Mouse (Mus musculus) thymus, adult 2 months (tissue): ENCODE data around the gene Slc4a4. TPM values are rescaled to one million over a fixed set of nuclear protein-coding genes. Genes with fewer than 3 reads are reported as not detected.

ENCODE experiments used
- DNase-seq: peaks from one replicate; pipeline ENCODE4 v3.0.0; 2021
- H3K27ac ChIP-seq: fragments of 200-500 bp; 2 replicates; pipeline ENCODE4 v1.5.1; 2012; ENCODE audit warnings: low read length, control low read depth; ENCODE audit not compliant: control insufficient read depth, insufficient read depth
- H3K27me3 ChIP-seq: fragments of 200-500 bp; 2 replicates; pipeline ENCODE4 v1.6.1; 2012; ENCODE audit warnings: mild to moderate bottlenecking, low read length, moderate library complexity, mixed read lengths; ENCODE audit not compliant: control insufficient read depth, insufficient read depth
- H3K36me3 ChIP-seq: fragments of 200-500 bp; 2 replicates; pipeline ENCODE4 v1.6.1; 2012; ENCODE audit warnings: mild to moderate bottlenecking, low read length, moderate library complexity; ENCODE audit not compliant: control insufficient read depth, insufficient read depth
- H3K4me1 ChIP-seq: fragments of 200-500 bp; replicated peaks from 2 replicates; pipeline ENCODE4 v1.6.1; 2012; ENCODE audit warnings: low read length; ENCODE audit not compliant: control insufficient read depth, insufficient read depth
- H3K4me3 ChIP-seq: fragments of 200-500 bp; 2 replicates; pipeline ENCODE4 v1.5.1; 2012; ENCODE audit warnings: mild to moderate bottlenecking, low read length, control low read depth, moderate library complexity; ENCODE audit not compliant: control insufficient read depth, insufficient read depth
- CTCF ChIP-seq: fragments of 200-500 bp; IDR thresholded peaks from 2 replicates; pipeline ENCODE4 v1.5.1; 2012; ENCODE audit warnings: mild to moderate bottlenecking, control low read depth, low read length, moderate library complexity, borderline replicate concordance; ENCODE audit not compliant: control insufficient read depth, poor library complexity, insufficient read depth; ENCODE audit errors: extremely low read depth
- POLR2A ChIP-seq: fragments of 200-500 bp; IDR thresholded peaks from 2 replicates; pipeline ENCODE4 v1.6.1; 2012; ENCODE audit warnings: mild to moderate bottlenecking, low read length, control low read depth, moderate library complexity; ENCODE audit not compliant: control insufficient read depth, poor library complexity, insufficient read depth; ENCODE audit errors: extremely low read depth
- WGBS: fragments of 180-500 bp; shearing (Covaris S2); methylation state at CpG from one replicate; pipeline ENCODE4 v1.1.7; 2018; 5-methylcytosine and 5-hydroxymethylcytosine counted together
- polyA plus RNA-seq: library from polyadenylated mRNA; depleted of rRNA; stranded (reverse); fragments of >200 nt; gene quantifications from 2 replicates; pipeline ENCODE4 v1.2.3, GENCODE M21; 2012

Gene Slc4a4
- polyA plus RNA-seq, 1 experiment = 2.0 TPM

DNA sequence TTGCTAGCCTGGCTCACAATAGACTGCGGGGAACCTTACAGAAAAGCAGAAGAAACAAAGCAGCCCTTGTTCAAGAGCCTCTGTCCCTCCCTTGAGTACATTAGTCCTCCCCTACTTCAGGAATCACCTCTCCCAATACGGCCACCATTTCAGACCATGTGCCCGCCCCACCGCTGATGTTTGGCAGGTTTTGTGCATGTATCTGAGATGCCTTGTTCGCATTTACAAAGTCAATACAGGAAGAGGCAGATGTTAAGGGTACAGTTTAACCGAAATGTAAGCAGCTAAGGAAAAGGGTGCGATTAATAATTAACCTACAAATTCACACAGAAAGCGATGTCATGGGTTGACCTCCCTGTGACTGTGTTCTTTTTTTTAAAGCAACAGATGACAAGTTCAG is 331.6 kb downstream of the Slc4a4 start:
- TF ChIP-seq POLR2A (no peak), CTCF (no peak)
- no peak for DNase-seq
- no peaks in the 10 kb centered on the region for H3K36me3 ChIP-seq
- no peaks in the 10 kb centered on the region for H3K27me3 ChIP-seq
- no peaks in the 10 kb centered on the region for H3K4me1 ChIP-seq
- no peak overlapping the region for H3K4me3 ChIP-seq
- no peak overlapping the region for H3K27ac ChIP-seq
- 94% methylated on average over 8 of the region's 8 CpGs for WGBS

DNA sequence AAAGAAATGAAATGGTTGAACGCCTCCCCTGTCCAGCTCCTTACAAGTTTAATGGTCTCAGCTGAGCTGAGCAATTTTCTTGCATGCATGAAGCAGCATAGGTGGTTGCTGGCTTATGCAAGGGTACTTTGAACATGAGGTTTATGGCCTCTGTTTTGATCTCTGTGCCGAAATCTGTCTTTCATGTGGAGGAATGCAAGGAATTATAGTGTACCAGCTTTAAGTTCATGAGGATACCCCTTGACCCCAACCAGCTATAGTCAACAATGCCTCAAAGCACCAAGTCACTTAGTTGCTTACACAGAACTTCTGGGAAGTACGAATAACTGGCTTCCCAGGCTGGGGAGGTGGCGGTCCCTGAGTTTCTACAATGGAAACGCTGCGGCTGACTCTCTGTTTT is 332.1 kb downstream of the Slc4a4 start:
- WGBS = 90% methylated on average over 6 of the region's 6 CpGs
- H3K27me3 ChIP-seq = no peaks in the 10 kb centered on the region
- DNase-seq = no peak
- no peaks in the 10 kb centered on the region for H3K4me1 ChIP-seq
- no peak overlapping the region for H3K4me3 ChIP-seq
- H3K36me3 ChIP-seq = no peaks in the 10 kb centered on the region
- no peak for TF ChIP-seq POLR2A
- no peak for TF ChIP-seq CTCF
- H3K27ac ChIP-seq = no peak overlapping the region

DNA sequence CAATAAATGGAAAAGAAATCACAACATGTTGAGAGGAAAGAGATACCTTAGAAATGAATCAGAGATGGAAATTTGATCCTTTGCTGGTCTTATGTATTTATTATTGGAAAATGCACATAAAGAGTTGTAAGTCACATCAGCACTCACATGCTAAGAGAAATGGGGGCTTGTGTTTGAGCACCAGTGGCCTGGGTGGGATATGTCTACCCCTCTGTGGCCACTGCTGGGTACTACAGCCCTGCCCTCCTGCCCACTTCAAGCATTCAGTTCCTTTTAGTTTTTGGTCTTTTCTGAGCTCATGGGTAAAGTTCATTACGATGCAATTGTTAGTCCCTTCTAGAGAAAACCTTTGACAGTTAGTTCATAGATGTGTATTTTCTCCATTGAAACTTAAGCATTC is 335.0 kb downstream of the Slc4a4 start:
- Histone ChIP-seq H3K4me3 (no peak overlapping the region), H3K4me1 (no peaks in the 10 kb centered on the region), H3K27ac (no peak overlapping the region), H3K36me3 (no peaks in the 10 kb centered on the region), H3K27me3 (no peaks in the 10 kb centered on the region)
- no peak for DNase-seq
- TF ChIP-seq CTCF (no peak), POLR2A (no peak)
- 37% methylated on average over 1 of the region's 1 CpGs for WGBS

DNA sequence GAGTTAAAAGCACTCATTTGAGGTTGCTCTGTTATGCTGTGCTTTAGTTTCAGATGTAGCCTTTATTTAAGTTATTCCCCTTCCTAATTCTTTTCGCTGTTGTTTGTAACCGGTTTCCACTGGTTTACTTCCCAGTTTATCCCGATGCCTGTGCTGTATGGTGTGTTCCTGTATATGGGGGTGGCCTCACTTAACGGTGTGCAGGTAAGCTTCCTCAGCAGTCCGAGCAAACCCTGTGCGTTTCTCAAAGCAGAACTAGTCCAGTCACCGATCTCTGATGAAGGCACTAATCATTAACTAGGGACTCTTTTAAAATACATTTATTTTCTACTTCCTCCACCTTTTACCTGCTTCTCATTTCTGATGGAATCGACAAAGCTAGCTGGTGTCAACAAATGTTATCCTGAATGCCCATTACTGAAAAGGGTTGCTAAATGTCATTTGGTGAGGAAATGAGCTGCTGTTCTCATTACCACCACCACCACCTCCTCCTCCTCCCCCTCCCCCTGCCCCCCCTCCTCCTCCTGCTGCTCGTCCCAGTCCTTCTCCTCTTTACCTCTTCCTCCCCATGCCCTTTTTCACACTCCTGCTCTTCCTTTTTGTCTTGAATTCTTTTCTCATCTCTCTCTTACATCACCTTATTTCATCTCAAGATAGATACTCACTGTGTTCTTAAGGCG is 336.6 kb downstream of the Slc4a4 start:
- Histone ChIP-seq H3K4me1 (no peaks in the 10 kb centered on the region), H3K27ac (no peak overlapping the region), H3K36me3 (no peaks in the 10 kb centered on the region), H3K4me3 (no peak overlapping the region), H3K27me3 (no peaks in the 10 kb centered on the region)
- DNase-seq = no peak
- no peak for TF ChIP-seq CTCF
- TF ChIP-seq POLR2A = no peak
- WGBS = 54% methylated on average over 10 of the region's 10 CpGs

DNA sequence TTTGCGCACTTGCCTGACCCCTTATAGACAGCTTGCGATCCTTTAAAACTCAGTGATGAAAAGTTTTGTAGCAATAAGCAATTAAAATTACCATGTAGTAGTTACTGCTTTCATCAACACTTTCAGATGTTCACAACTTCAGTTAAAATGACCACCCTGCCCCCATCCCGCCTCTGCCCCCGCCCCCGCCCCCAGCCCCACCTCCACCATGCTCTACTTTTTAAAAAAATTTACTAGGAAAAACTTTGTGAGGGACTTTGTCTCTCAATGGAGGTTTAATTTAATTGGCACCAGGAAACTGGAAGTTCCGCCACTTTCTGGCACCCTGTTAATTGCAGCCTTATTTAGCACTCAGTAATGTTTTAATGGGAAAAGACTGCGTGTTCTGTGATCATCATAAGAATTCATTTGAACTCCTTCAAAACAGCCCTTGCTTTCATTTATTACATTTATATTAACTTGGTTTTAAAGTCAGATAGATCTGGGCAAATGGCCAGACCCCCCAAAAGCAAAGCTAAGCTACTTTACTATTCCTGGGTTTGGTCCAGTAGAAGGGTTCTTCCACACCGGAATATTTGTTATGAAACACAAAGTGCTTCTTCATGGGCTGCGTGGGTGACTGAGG is 337.2 kb downstream of the Slc4a4 start:
- no peak for TF ChIP-seq CTCF
- no peak for TF ChIP-seq POLR2A
- DNase-seq = no peak
- 90% methylated on average over 9 of the region's 9 CpGs for WGBS
- Histone ChIP-seq H3K4me3 (no peak overlapping the region), H3K27ac (no peak overlapping the region), H3K4me1 (no peaks in the 10 kb centered on the region), H3K36me3 (no peaks in the 10 kb centered on the region), H3K27me3 (no peaks in the 10 kb centered on the region)

DNA sequence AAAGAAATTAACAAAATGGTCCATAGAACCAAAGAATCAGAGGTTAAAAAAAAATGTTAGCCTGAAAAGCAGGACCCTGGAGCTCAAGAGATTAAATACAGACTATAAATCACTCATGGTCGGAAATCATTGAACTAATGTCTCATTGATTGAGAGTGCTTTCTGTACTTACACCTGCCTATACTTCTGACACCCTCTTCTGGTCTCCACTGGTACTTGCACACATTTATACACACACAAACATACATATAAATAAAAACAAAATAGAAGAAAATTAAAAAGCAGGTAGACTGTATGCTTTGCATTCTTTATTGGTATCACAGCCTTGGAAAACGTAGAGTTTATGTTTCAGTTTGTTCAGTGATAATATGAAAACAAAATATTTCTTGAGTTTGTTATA is 341.3 kb downstream of the Slc4a4 start:
- Histone ChIP-seq H3K36me3 (no peaks in the 10 kb centered on the region), H3K27ac (no peak overlapping the region), H3K4me3 (no peak overlapping the region), H3K4me1 (no peaks in the 10 kb centered on the region), H3K27me3 (no peaks in the 10 kb centered on the region)
- 84% methylated on average over 2 of the region's 2 CpGs for WGBS
- TF ChIP-seq POLR2A (no peak), CTCF (no peak)
- no peak for DNase-seq

DNA sequence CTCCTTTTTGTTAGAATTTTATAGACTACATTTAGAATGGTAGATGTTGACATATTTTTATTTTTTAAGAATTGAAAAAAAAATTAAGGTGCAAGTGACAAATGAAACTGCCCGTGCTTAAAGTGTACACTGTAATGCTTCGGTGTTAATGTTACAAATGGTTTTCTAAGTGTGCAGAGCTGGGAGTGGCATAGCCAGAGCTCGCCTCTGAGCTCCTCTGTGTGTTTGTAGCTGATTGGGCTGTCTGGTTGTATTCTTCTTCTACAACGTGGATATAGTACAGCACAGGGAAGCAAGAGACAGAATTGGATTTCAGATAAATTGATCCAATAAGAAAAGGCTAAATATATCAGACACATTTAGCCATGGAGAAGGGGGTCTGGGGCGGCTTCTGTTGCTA is 343.0 kb downstream of the Slc4a4 start:
- Histone ChIP-seq H3K4me1 (no peaks in the 10 kb centered on the region), H3K27me3 (no peaks in the 10 kb centered on the region), H3K4me3 (no peak overlapping the region), H3K27ac (no peak overlapping the region), H3K36me3 (no peaks in the 10 kb centered on the region)
- DNase-seq = no peak
- 88% methylated on average over 5 of the region's 5 CpGs for WGBS
- TF ChIP-seq POLR2A = no peak
